Mouse (Mus musculus) heart, adult 2 months (tissue): ENCODE measurements around the gene Kctd19.

ENCODE experiments used
- CTCF ChIP-seq: fragments of 200-600 bp; IDR thresholded peaks from 2 replicates; pipeline ENCODE4 v1.8.1; 2022; ENCODE audit warnings: antibody characterized with exemption, mild to moderate bottlenecking, moderate library complexity
- EP300 ChIP-seq: fragments of 200-500 bp; IDR thresholded peaks from 2 replicates; pipeline ENCODE4 v1.6.1; 2011; ENCODE audit warnings: low read depth, low read length, control low read depth; ENCODE audit not compliant: insufficient read depth
- POLR2A ChIP-seq: fragments of 200-500 bp; IDR thresholded peaks from 2 replicates; pipeline ENCODE4 v1.6.1; 2011; ENCODE audit warnings: mild to moderate bottlenecking, low read depth, low read length, control low read depth; ENCODE audit not compliant: insufficient read depth

DNA sequence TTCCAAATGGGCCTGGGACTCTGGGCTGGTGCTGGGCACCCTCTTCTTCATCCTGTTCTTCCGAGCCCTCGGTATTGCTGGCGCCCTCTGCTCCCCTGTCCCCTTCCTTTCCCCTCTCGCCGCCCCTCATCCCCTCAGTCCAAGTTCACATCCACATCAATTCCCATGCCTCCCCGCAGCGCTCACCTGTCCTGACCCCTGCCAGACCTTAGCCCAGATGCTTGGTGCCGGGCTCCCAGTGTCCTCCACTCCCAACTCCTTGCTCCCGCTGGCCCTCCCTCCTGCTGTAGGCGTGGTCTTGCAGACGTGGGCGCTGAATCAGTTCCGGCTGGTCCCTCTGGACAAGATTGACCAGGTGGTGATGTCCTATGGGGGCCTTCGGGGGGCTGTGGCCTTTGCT is 56.6 kb downstream of the Kctd19 start:
- TF ChIP-seq CTCF (no peak), POLR2A (no peak), EP300 (no peak)
